In the genomic region with DNA sequence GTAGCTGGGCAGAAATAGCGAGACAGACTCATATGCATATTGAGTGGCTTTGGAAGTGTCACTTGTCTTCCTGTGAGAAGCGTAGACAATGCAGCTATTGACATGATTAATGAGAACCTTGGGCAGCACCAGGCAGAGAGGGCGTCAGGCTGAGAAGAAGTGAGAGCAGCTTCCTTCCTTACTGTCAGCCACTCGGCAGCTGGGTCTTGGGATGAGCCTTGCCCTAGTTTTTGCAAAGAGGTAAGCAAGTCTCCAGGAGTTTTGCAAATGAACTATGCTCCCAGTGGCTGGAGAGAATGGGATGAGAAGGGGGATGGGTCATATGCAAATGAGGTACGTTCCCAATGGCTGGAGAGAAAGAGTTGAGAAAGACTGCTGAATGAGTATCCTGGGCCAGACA, we compare ENCODE assay signal across 11 mouse cellular contexts.
DNase-seq lines count a peak whose midpoint lies in the region; ATAC-seq and TF ChIP-seq lines count a peak whose summit lies in the region.
"Had no signal": no experiment of that assay in that cellular context is flagged by ENCODE, and none has a peak within 500 bp of the region (broad histone marks: within the 10 kb centered on the region; RNA-seq: fewer than 3 reads in every experiment).

No protein-coding gene starts in this region.

- H3K27ac ChIP-seq in kidney, embryonic 16.5 days (ENCODE audit: low read length), result no peak overlapping the region
- no peak overlapping the region for H3K27ac ChIP-seq in hindbrain, embryonic 16.5 days (ENCODE audit: low read depth, low read length)
- H3K27ac ChIP-seq: lung, embryonic 15.5 days had no signal

- H3K27me3 ChIP-seq in kidney, embryonic 16.5 days (ENCODE audit: insufficient read depth, low read length), result no peaks in the 10 kb centered on the region
- no peaks in the 10 kb centered on the region for H3K27me3 ChIP-seq in hindbrain, embryonic 16.5 days (replicated peaks; ENCODE audit: control insufficient read depth, insufficient read depth, low read length)
- H3K27me3 ChIP-seq: lung, embryonic 15.5 days had no signal

- H3K9me3 ChIP-seq in kidney, embryonic 16.5 days (ENCODE audit: low read length), result no peaks in the 10 kb centered on the region
- no peaks in the 10 kb centered on the region; the same call in 1 of the 2 replicates for H3K9me3 ChIP-seq in hindbrain, embryonic 16.5 days (ENCODE audit: control insufficient read depth, low read length)
- H3K9me3 ChIP-seq: lung, embryonic 15.5 days had no signal

- no peak for TF ChIP-seq POLR2A in brain, embryonic 14.5 days (IDR thresholded peaks at IDR 0.05; ENCODE audit: borderline replicate concordance, extremely low read depth, insufficient read depth, insufficient read length, poor library complexity, severe bottlenecking)

- no peak for DNase-seq in kidney, postnatal 4 days
- DNase-seq in ES-CJ7 (ENCODE audit: low read depth, low spot score), result peak; percentile 87
- peak; percentile 39 for DNase-seq in brain, embryonic 14.5 days (ENCODE audit: low read depth)
- DNase-seq in frontal cortex, postnatal 14 days (ENCODE audit: low spot score in 2 of 2), result no peak
- DNase-seq in layer of hippocampus, adult 18-20 months (ENCODE audit: low spot score in 2 of 2), result no peak
- DNase-seq: cerebellum, postnatal 25 days; thymus, adult 18-20 months had no signal

- ATAC-seq in kidney, embryonic 16.5 days (ENCODE audit: low FRiP score, low TSS enrichment), result peak; percentile 76; the same call in 1 of the 2 replicates
- ATAC-seq in hindbrain, embryonic 16.5 days, result peak; percentile 74

- H3K4me3 ChIP-seq in kidney, embryonic 16.5 days (ENCODE audit: low read length), result no peak overlapping the region
- H3K4me3 ChIP-seq in hindbrain, embryonic 16.5 days (ENCODE audit: low read length), result no peak overlapping the region
- H3K4me3 ChIP-seq: erythroblast, embryonic 14.5 days; lung, embryonic 15.5 days had no signal

- no peak for TF ChIP-seq CTCF in brain, embryonic 14.5 days (IDR thresholded peaks at IDR 0.05; ENCODE audit: borderline replicate concordance, extremely low read depth, insufficient read depth, insufficient read length)

- H3K9ac ChIP-seq in kidney, embryonic 16.5 days (replicated peaks; ENCODE audit: low read length), result no peak overlapping the region
- no peak overlapping the region for H3K9ac ChIP-seq in hindbrain, embryonic 16.5 days (ENCODE audit: low read depth, low read length)
- H3K9ac ChIP-seq: lung, embryonic 15.5 days had no signal

- H3K4me1 ChIP-seq in kidney, embryonic 16.5 days (ENCODE audit: insufficient read depth, low read length), result peaks cover 14% of the 10 kb centered on the region
- peaks cover 4% of the 10 kb centered on the region for H3K4me1 ChIP-seq in hindbrain, embryonic 16.5 days (ENCODE audit: control insufficient read depth, insufficient read depth, low read depth, low read length)
- H3K4me1 ChIP-seq: lung, embryonic 15.5 days had no signal

- no peak overlapping the region for H3K4me2 ChIP-seq in kidney, embryonic 16.5 days (replicated peaks; ENCODE audit: low read depth, low read length)
- H3K4me2 ChIP-seq in hindbrain, embryonic 16.5 days (ENCODE audit: low read length), result no peak overlapping the region
- H3K4me2 ChIP-seq: lung, embryonic 15.5 days had no signal

- H3K36me3 ChIP-seq in kidney, embryonic 16.5 days (ENCODE audit: insufficient read depth, low read length), result no peaks in the 10 kb centered on the region
- no peaks in the 10 kb centered on the region for H3K36me3 ChIP-seq in hindbrain, embryonic 16.5 days (ENCODE audit: control insufficient read depth, insufficient read depth, low read length)
- H3K36me3 ChIP-seq: lung, embryonic 15.5 days had no signal

- 27% methylated on average over 5 of the region's 5 CpGs for WGBS in kidney, embryonic 16.5 days
- 12% methylated on average over 5 of the region's 5 CpGs for WGBS in hindbrain, embryonic 16.5 days

Comparison
In these comparisons a context has a peak if more than half of its experiments do, and no peak if none do; other contexts are left out.
1. DNase-seq: peak in ES-CJ7 (single experiment) and brain, embryonic 14.5 days (single experiment); none in kidney, postnatal 4 days (0 of 2), frontal cortex, postnatal 14 days (0 of 2) and layer of hippocampus, adult 18-20 months (0 of 2).